8 mouse cellular contexts compared by ENCODE assay signal in genomic region chr1:73986268-73987045, GRCm38 (mm10).
DNase-seq lines count a peak whose midpoint lies in the region; ATAC-seq lines count a peak whose summit lies in the region.

No protein-coding gene starts in this region.

- no peaks in the 10 kb centered on the region for H3K4me1 ChIP-seq in forebrain, embryonic 11.5 days (replicated peaks; ENCODE audit: control insufficient read depth, insufficient read depth, low read length)
- peaks cover 9% of the 10 kb centered on the region for H3K4me1 ChIP-seq in forebrain, embryonic 10.5 days

- no peaks in the 10 kb centered on the region for H3K27me3 ChIP-seq in forebrain, embryonic 11.5 days (ENCODE audit: control insufficient read depth, insufficient read depth, low read length)
- no peaks in the 10 kb centered on the region for H3K27me3 ChIP-seq in forebrain, embryonic 10.5 days (ENCODE audit: poor library complexity, severe bottlenecking)

- no peak for ATAC-seq in forebrain, embryonic 11.5 days (replicated peaks; ENCODE audit: low FRiP score)
- ATAC-seq in hematopoietic stem cell, adult 5-6 weeks (replicated peaks in 1 of 2; ENCODE audit: insufficient read depth in 1 of 2, low FRiP score in 2 of 2, low TSS enrichment in 1 of 2, low read depth in 1 of 2, poor library complexity in 2 of 2, severe bottlenecking in 2 of 2) = peak; percentile 37 to 62; a peak in 2 of 4 replicates

- H3K9ac ChIP-seq in forebrain, embryonic 11.5 days (ENCODE audit: low read length) = no peak overlapping the region

- H3K36me3 ChIP-seq in forebrain, embryonic 11.5 days (ENCODE audit: control insufficient read depth, insufficient read depth, low read length) = no peaks in the 10 kb centered on the region
- peaks cover 33% of the 10 kb centered on the region for H3K36me3 ChIP-seq in forebrain, embryonic 10.5 days (replicated peaks)

- H3K27ac ChIP-seq in forebrain, embryonic 11.5 days (ENCODE audit: low read depth, low read length) = no peak overlapping the region
- no peak overlapping the region for H3K27ac ChIP-seq in forebrain, embryonic 10.5 days

- DNase-seq in forebrain, embryonic 11.5 days (ENCODE audit: low spot score) = peak; percentile 68
- DNase-seq in forebrain, embryonic 10.5 days (ENCODE audit: extremely low spot score, low spot score) = no peak
- DNase-seq in right cerebral cortex, adult 18-20 months = peak; percentile 41
- DNase-seq in right cerebral cortex, postnatal 25 days = no peak
- DNase-seq in cerebellum, postnatal 14 days = peak; percentile 70 to 73
- peak; percentile 74 for DNase-seq in lung, postnatal 25 days (ENCODE audit: low spot score)
- no peak for DNase-seq in ovary, postnatal 14 days (ENCODE audit: low spot score)

- WGBS in forebrain, embryonic 11.5 days = 43% methylated on average over 6 of the region's 6 CpGs
- 45% methylated on average over 6 of the region's 6 CpGs for WGBS in forebrain, embryonic 10.5 days

- H3K4me2 ChIP-seq in forebrain, embryonic 11.5 days (ENCODE audit: low read depth, low read length, severe bottlenecking) = no peak overlapping the region

- no peaks in the 10 kb centered on the region for H3K9me3 ChIP-seq in forebrain, embryonic 11.5 days (ENCODE audit: control insufficient read depth, low read length)
- H3K9me3 ChIP-seq in forebrain, embryonic 10.5 days = no peaks in the 10 kb centered on the region

- H3K4me3 ChIP-seq in forebrain, embryonic 11.5 days (ENCODE audit: low read depth, low read length) = no peak overlapping the region
- no peak overlapping the region for H3K4me3 ChIP-seq in forebrain, embryonic 10.5 days

Comparison
In these comparisons a context has a peak if more than half of its experiments do, and no peak if none do; other contexts are left out.
1. DNase-seq: peak in forebrain, embryonic 11.5 days (single experiment), right cerebral cortex, adult 18-20 months (single experiment), cerebellum, postnatal 14 days (2 of 2) and lung, postnatal 25 days (single experiment); none in forebrain, embryonic 10.5 days (single experiment), right cerebral cortex, postnatal 25 days (single experiment) and ovary, postnatal 14 days (single experiment).